Mouse (Mus musculus): ENCODE measurements around the gene Gfod1. TPM values are rescaled to one million over a fixed set of nuclear protein-coding genes. Genes with fewer than 3 reads are reported as not detected.

The Gfod1 gene
- polyA plus RNA-seq, 1 experiment from 2014 or later = 2.4 TPM

DNA sequence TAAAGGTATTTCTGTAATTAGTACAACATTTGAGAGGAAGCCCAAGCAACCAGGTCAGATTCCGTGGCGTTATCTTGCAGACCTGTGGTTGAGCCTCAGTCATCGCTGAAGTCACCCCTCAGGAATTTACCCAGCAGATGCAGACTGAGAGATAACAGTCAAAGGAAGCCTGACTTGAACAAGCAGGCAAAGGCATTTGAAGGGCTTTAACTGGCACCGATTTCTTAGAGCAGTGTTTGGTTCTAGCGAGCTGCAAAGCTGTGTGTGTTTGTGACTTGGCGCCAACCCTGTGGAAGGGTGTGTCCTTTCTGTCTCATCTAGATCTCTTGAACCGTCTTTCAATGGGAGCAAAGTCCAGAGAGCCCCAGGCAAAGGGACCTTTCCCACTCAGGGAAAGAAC lies 110.7 kb downstream of the Gfod1 start:
- no peaks in the 10 kb centered on the region for H3K36me3 ChIP-seq
- H3K9me3 ChIP-seq = no peaks in the 10 kb centered on the region
- 0 out of 2 replicates have a peak, but pooled peaks cover 5% of the 10 kb centered on the region for H3K4me1 ChIP-seq (replicated peaks)
- WGBS = 65% methylated on average over 7 of the region's 7 CpGs
- no peak; the same call in 1 of the 2 replicates for ATAC-seq (ENCODE audit: low FRiP score, low read depth)
- H3K27ac ChIP-seq (replicated peaks) = no peak overlapping the region
- H3K27me3 ChIP-seq = no peaks in the 10 kb centered on the region
- no peak overlapping the region for H3K4me3 ChIP-seq
- no peak overlapping the region for H3K9ac ChIP-seq
- H3K4me2 ChIP-seq = no peak overlapping the region

GRCm38 (mm10) chr13:43191741-43192192 lies 112.2 kb downstream of the Gfod1 start:
- Histone ChIP-seq H3K9me3 (no peaks in the 10 kb centered on the region), H3K4me2 (no peak overlapping the region), H3K4me1 (replicated peaks) (0 out of 2 replicates have a peak, but pooled peaks cover 5% of the 10 kb centered on the region), H3K9ac (no peak overlapping the region), H3K27ac (replicated peaks) (no peak overlapping the region), H3K27me3 (no peaks in the 10 kb centered on the region), H3K4me3 (no peak overlapping the region), H3K36me3 (no peaks in the 10 kb centered on the region)
- ATAC-seq (ENCODE audit: low FRiP score, low read depth) = no peak
- 8% methylated on average over 14 of the region's 14 CpGs for WGBS

DNA sequence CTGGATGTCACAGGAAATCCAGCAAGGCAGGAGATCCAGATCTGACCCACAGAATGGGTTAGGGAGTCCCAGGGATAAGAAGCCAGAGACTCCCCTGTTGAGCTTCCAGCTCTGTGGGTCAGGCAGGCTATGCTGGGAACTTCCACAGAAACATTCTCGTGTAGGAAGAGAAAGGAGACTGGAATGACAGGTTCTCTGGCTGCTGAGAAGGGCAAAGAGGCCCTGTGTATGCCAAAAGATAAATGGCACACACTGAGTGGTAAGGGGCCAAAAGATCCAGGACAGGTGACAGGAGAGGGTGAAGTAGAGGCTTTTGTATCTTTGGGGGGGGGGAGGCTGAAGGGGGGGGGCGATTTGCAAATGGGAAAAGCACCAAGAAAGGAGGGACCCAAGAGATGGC lies 112.7 kb downstream of the Gfod1 start:
- H3K27ac ChIP-seq (replicated peaks) = no peak overlapping the region
- no peaks in the 10 kb centered on the region for H3K36me3 ChIP-seq
- H3K4me3 ChIP-seq = no peak overlapping the region
- 21% methylated on average over 1 of the region's 2 CpGs for WGBS
- H3K4me1 ChIP-seq (replicated peaks) = 0 out of 2 replicates have a peak, but pooled peaks cover 5% of the 10 kb centered on the region
- H3K9me3 ChIP-seq = no peaks in the 10 kb centered on the region
- ATAC-seq (ENCODE audit: low FRiP score, low read depth) = no peak
- no peak overlapping the region for H3K9ac ChIP-seq
- no peak overlapping the region for H3K4me2 ChIP-seq
- H3K27me3 ChIP-seq = no peaks in the 10 kb centered on the region

GRCm38 (mm10) chr13:43187736-43188135 lies 116.2 kb downstream of the Gfod1 start:
- H3K27me3 ChIP-seq = no peaks in the 10 kb centered on the region
- WGBS = 93% methylated on average over 4 of the region's 4 CpGs
- ATAC-seq (ENCODE audit: low FRiP score, low read depth) = no peak
- H3K4me3 ChIP-seq = no peak overlapping the region
- no peak overlapping the region for H3K4me2 ChIP-seq
- peaks cover 12% of the 10 kb centered on the region for H3K4me1 ChIP-seq (replicated peaks)
- H3K36me3 ChIP-seq = no peaks in the 10 kb centered on the region
- H3K27ac ChIP-seq (replicated peaks) = no peak overlapping the region
- H3K9ac ChIP-seq = no peak overlapping the region
- no peaks in the 10 kb centered on the region for H3K9me3 ChIP-seq

DNA sequence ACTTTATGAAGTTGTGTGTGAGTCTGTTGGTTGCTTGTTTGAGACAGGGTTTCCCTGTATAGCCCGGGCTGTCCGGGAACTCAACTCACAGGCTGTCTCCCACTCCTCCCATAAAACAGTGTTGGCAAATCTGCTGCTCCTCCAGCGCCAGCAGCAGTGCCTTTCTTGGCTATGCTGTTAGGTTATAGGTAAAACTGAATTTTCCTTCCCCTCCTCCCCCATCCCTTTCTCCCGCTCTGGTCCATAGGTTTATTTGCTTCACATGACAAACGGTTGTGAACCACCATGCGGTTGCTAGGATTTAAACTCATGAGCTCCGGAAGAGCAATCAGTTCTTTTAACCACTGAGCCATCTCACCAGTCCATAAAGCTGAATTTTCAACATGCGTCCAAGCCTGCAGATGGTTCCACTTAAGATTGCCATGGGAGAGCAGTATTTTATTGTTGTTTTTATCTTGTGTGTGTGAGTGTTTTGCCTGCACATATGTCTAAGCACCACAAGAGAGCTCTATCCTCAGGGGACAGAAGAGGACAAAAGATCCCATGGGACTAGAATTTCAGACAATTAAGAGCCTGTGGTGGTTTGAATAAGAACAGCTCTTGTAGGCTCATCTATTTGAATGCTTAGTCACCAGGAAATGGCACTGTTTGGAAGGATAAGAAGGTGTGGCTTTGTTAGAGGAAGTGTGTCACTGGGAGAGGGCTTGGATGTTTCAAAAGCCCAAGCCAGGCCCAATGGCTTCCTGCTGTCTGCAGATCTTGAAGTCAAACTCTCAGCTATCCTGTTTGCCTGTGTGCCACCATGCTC lies 120.5 kb downstream of the Gfod1 start:
- no peak overlapping the region for H3K9ac ChIP-seq
- H3K4me3 ChIP-seq = peak overlapping the region; percentile 26
- H3K4me2 ChIP-seq = peak overlapping the region; percentile 58
- no peak overlapping the region for H3K27ac ChIP-seq (replicated peaks)
- 46% methylated on average over 8 of the region's 8 CpGs for WGBS
- ATAC-seq (ENCODE audit: low FRiP score, low read depth) = peak; percentile 76
- peaks cover 14% of the 10 kb centered on the region for H3K4me1 ChIP-seq (replicated peaks)
- H3K9me3 ChIP-seq = no peaks in the 10 kb centered on the region
- no peaks in the 10 kb centered on the region for H3K36me3 ChIP-seq
- H3K27me3 ChIP-seq = no peaks in the 10 kb centered on the region

GRCm38 (mm10) chr13:43182465-43183201 lies 121.3 kb downstream of the Gfod1 start:
- H3K27ac ChIP-seq (replicated peaks) = no peak overlapping the region
- peak overlapping the region; percentile 58 for H3K4me2 ChIP-seq
- WGBS = 15% methylated on average over 14 of the region's 14 CpGs
- no peaks in the 10 kb centered on the region for H3K9me3 ChIP-seq
- H3K27me3 ChIP-seq = no peaks in the 10 kb centered on the region
- peak; percentile 80 for ATAC-seq (ENCODE audit: low FRiP score, low read depth)
- H3K36me3 ChIP-seq = no peaks in the 10 kb centered on the region
- H3K4me1 ChIP-seq (replicated peaks) = peaks cover 14% of the 10 kb centered on the region
- peak overlapping the region; percentile 26 for H3K4me3 ChIP-seq
- peak overlapping the region; percentile 12; the same call in 1 of the 2 replicates for H3K9ac ChIP-seq

- Histone ChIP-seq H3K9me3 (no peaks in the 10 kb centered on the region), H3K4me3 (no peak overlapping the region), H3K36me3 (no peaks in the 10 kb centered on the region), H3K4me2 (no peak overlapping the region), H3K27ac (replicated peaks) (no peak overlapping the region), H3K27me3 (no peaks in the 10 kb centered on the region), H3K4me1 (replicated peaks) (peaks cover 14% of the 10 kb centered on the region), H3K9ac (no peak overlapping the region)
- ATAC-seq (ENCODE audit: low FRiP score, low read depth) = no peak
- 66% methylated on average over 7 of the region's 7 CpGs for WGBS
Measured at GRCm38 (mm10) chr13:43181104-43181503, 122.9 kb downstream of the Gfod1 start.

DNA sequence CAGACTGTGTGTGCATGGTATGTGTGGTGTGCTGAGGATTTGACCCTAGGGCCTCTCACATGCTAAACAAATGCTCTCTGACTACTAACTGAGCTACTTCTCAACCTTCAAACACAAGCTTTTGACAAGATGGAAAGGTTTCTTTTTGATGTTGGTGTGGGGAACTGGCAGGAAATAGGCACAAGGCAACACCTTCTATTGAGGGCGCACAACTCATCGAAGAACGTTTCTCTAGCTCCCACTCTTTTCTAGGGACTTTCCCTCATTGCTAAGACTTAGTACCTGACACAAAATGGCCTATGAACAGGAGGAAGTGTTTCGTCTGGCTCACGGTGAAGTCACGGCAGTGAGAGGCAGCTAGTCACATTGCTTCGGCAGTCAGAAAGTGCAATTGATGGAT lies 126.7 kb downstream of the Gfod1 start:
- Histone ChIP-seq H3K27me3 (no peaks in the 10 kb centered on the region), H3K9ac (no peak overlapping the region), H3K9me3 (no peaks in the 10 kb centered on the region), H3K4me1 (replicated peaks) (peaks cover 3% of the 10 kb centered on the region), H3K4me3 (no peak overlapping the region), H3K36me3 (no peaks in the 10 kb centered on the region), H3K4me2 (no peak overlapping the region), H3K27ac (replicated peaks) (no peak overlapping the region)
- ATAC-seq (ENCODE audit: low FRiP score, low read depth) = no peak
- 90% methylated on average over 7 of the region's 7 CpGs for WGBS

DNA sequence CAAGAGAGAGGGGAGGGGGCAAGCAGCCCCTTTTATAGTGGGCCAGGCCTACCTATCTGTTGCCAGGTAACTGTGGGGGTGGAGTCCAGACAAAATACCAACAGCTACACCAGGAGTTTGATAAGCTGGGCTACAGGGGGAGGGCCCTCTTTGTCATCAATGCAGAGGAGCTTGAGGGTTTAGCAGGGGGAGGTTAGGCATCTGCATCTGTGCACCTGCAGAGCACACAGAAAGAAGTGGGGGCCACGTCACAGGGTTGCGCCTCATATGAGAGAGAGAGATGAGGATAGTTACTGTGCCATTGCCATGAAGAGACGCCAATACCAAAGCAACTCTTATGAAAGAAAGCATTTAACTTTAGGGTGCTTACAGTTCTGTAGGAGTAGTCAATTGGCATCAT lies 127.3 kb downstream of the Gfod1 start:
- Histone ChIP-seq H3K27ac (replicated peaks) (no peak overlapping the region), H3K4me2 (no peak overlapping the region), H3K4me3 (no peak overlapping the region), H3K27me3 (no peaks in the 10 kb centered on the region), H3K4me1 (replicated peaks) (peaks cover 7% of the 10 kb centered on the region), H3K36me3 (no peaks in the 10 kb centered on the region), H3K9ac (no peak overlapping the region), H3K9me3 (no peaks in the 10 kb centered on the region)
- no peak for ATAC-seq (ENCODE audit: low FRiP score, low read depth)
- WGBS = 94% methylated on average over 3 of the region's 3 CpGs

DNA sequence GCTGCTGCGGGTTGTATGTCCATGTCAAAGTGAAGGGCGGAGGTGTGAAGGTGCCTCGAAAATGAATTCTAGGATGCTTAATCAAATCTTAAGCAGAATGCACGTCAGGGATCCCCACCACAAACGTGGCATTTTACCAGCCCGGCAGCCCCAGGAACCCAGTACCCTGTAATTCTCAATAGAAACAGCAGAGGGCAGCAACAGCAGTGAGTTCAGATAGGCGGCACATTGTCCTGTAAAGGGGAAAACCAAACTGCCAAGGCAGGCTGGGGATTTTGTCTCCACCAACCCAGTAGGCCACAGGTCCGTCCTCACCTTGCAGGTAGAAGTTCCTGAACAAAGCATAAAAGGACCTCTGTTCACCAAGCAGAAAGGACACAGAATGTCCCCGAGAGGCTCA lies 130.7 kb downstream of the Gfod1 start:
- no peak overlapping the region for H3K4me3 ChIP-seq
- no peaks in the 10 kb centered on the region for H3K36me3 ChIP-seq
- no peak overlapping the region for H3K9ac ChIP-seq
- no peak overlapping the region for H3K4me2 ChIP-seq
- H3K9me3 ChIP-seq = no peaks in the 10 kb centered on the region
- no peak for ATAC-seq (ENCODE audit: low FRiP score, low read depth)
- H3K4me1 ChIP-seq (replicated peaks) = peaks cover 7% of the 10 kb centered on the region
- H3K27ac ChIP-seq (replicated peaks) = no peak overlapping the region
- WGBS = 14% methylated on average over 9 of the region's 9 CpGs
- no peaks in the 10 kb centered on the region for H3K27me3 ChIP-seq

GRCm38 (mm10) chr13:43172036-43172713 lies 131.8 kb downstream of the Gfod1 start:
- peak overlapping the region; percentile 83; the same call in 1 of the 2 replicates for H3K27ac ChIP-seq (replicated peaks)
- H3K4me1 ChIP-seq (replicated peaks) = peaks cover 7% of the 10 kb centered on the region
- H3K9ac ChIP-seq = peak overlapping the region; percentile 59; the same call in 1 of the 2 replicates
- peak overlapping the region; percentile 69 for H3K4me3 ChIP-seq
- no peaks in the 10 kb centered on the region for H3K36me3 ChIP-seq
- 37% methylated on average over 14 of the region's 14 CpGs for WGBS
- H3K4me2 ChIP-seq = peak overlapping the region; percentile 66
- H3K9me3 ChIP-seq = no peaks in the 10 kb centered on the region
- H3K27me3 ChIP-seq = no peaks in the 10 kb centered on the region
- ATAC-seq (ENCODE audit: low FRiP score, low read depth) = no peak
